Comparison of ENCODE assay signal across 8 mouse cellular contexts in the genomic region with DNA sequence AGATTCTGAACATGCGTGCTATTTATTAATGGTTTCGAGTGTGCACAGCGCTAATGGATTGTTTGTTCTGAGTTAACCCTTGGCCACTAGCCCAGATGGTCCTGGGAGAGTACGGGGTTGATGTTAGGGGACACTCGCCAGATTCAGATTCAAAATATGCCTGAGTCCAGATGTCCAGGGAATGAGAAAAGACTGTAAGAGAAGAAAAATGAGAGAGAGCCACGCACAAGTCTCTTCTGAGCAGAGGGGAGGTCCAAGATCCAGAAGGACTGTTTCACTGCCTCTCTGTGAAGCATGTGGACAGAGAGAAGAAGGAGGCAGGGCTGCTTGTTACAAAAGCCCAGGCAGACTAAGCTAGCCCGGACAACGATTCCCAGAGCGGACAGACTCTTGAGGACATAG. TPM values are rescaled to one million over a fixed set of nuclear protein-coding genes. Genes with fewer than 3 reads are reported as not detected.
DNase-seq lines count a peak whose midpoint lies in the region; ATAC-seq and TF ChIP-seq lines count a peak whose summit lies in the region.

No protein-coding gene starts in this region.

- no peak for TF ChIP-seq CTCF in kidney, adult 2 months (conservative IDR thresholded peaks at IDR 0.05; ENCODE audit: insufficient read depth, insufficient read length, low read depth, low read length)

- DNase-seq in left cerebral cortex, postnatal 4 days, result peak; percentile 12
- no peak for DNase-seq in left cerebral cortex, adult 8-10 months (ENCODE audit: low spot score in 2 of 2)
- peak; percentile 87 for DNase-seq in gastrocnemius, adult 18-20 months (ENCODE audit: low spot score)
- DNase-seq in kidney, adult 2 months, result peak; percentile 70
- no peak for DNase-seq in embryo, embryonic 11 days
- DNase-seq in thymus, adult 18-20 months, result no peak

- ATAC-seq in erythroblast, adult 5-6 weeks (replicated peaks; ENCODE audit: low FRiP score, poor library complexity, severe bottlenecking), result no peak

- peak overlapping the region; percentile 1 for H3K4me2 ChIP-seq in myocyte (ENCODE audit: low read depth)

- H3K4me1 ChIP-seq in kidney, adult 2 months (ENCODE audit: control insufficient read depth, insufficient read depth, low read length), result no peaks in the 10 kb centered on the region; the same call in 1 of the 2 replicates

- H3K27ac ChIP-seq in kidney, adult 2 months (ENCODE audit: insufficient read depth, low read depth, low read length), result 0 out of 2 replicates have a peak overlapping the region, but pooled peaks have one; percentile 70

- H3K4me3 ChIP-seq in kidney, adult 2 months (ENCODE audit: insufficient read depth, low read depth, low read length), result no peak overlapping the region
- no peak overlapping the region for H3K4me3 ChIP-seq in myocyte

- WGBS in kidney, adult 2 months, result 52% methylated on average over 9 of the region's 9 CpGs

- H3K36me3 ChIP-seq in kidney, adult 2 months (ENCODE audit: control insufficient read depth, insufficient read depth, low read length), result no peaks in the 10 kb centered on the region
- no peaks in the 10 kb centered on the region for H3K36me3 ChIP-seq in myocyte (ENCODE audit: control insufficient read depth, insufficient read depth)

- no peaks in the 10 kb centered on the region for H3K27me3 ChIP-seq in kidney, adult 2 months (replicated peaks; ENCODE audit: control insufficient read depth, insufficient read depth, low read length)
- H3K27me3 ChIP-seq in myocyte (ENCODE audit: control insufficient read depth, insufficient read depth, insufficient read length), result no peaks in the 10 kb centered on the region

- no peak overlapping the region for H3ac ChIP-seq in myocyte (ENCODE audit: control insufficient read depth, insufficient read length)

- no peak for TF ChIP-seq POLR2A in kidney, adult 2 months (IDR thresholded peaks at IDR 0.05; ENCODE audit: low read depth, low read length)
- no peak for TF ChIP-seq POLR2A in myocyte (IDR thresholded peaks at IDR 0.05; ENCODE audit: insufficient read length, low read depth)

- intact Hi-C loops in left cerebral cortex, postnatal 4 days (cut with DNase I), result no loop called here

- H3K79me2 ChIP-seq in myocyte (ENCODE audit: control insufficient read depth, insufficient read depth), result no peaks in the 10 kb centered on the region

TF ChIP-seq in myocyte, 11 proteins besides CTCF, POLR2A, EP300 and RAD21:
- TF ChIP-seq SRF (IDR thresholded peaks at IDR 0.05; ENCODE audit: control insufficient read depth, insufficient read length, low read depth) (no peak), TCF12 (IDR thresholded peaks at IDR 0.05; ENCODE audit: insufficient read depth, poor library complexity, severe bottlenecking) (no peak), CEBPB (IDR thresholded peaks at IDR 0.05; ENCODE audit: insufficient read depth, poor library complexity, severe bottlenecking) (no peak), TCF3 (IDR thresholded peaks at IDR 0.05; ENCODE audit: insufficient read length, low read depth) (no peak), POLR2AphosphoS2 (IDR thresholded peaks at IDR 0.05; ENCODE audit: insufficient read length, low read depth) (no peak), MYOG (IDR thresholded peaks at IDR 0.05; ENCODE audit: control insufficient read depth in 1 of 3, insufficient read depth in 1 of 3, insufficient read length in 2 of 3, low read depth in 2 of 3) (no peak), E2F4 (IDR thresholded peaks at IDR 0.05; ENCODE audit: insufficient read depth) (no peak), REST (IDR thresholded peaks at IDR 0.05; ENCODE audit: insufficient read depth, insufficient read length) (no peak), MYOD1 (IDR thresholded peaks at IDR 0.05; ENCODE audit: control insufficient read depth in 1 of 3, insufficient read length in 2 of 3, low read depth in 2 of 3) (no peak), USF1 (IDR thresholded peaks at IDR 0.05; ENCODE audit: low read depth) (no peak), MAX (IDR thresholded peaks at IDR 0.05; ENCODE audit: low read depth) (no peak)
TF ChIP-seq in myocyte: peak in this region for 0.

RNA-seq across cellular contexts. Expression of gene Plac8, which starts 33.8 kb away (rescaled TPM):
- 1 to 10 TPM in 1 of 2 experiments, not detected in 1; 1.9 TPM for total RNA-seq in left cerebral cortex, postnatal 4 days (2021)
- total RNA-seq in left cerebral cortex, adult 8-10 months (2022), result not detected
- total RNA-seq in gastrocnemius, adult 18-20 months (2021), result under 1 TPM in 1 of 2 experiments, not detected in 1; 0.80 TPM
- polyA plus RNA-seq in kidney, adult 2 months (2012; rRNA removed), result 44.5 and 60.0 TPM in 2 replicates
- polyA plus RNA-seq in myocyte (2012; fragmentation: generic; extraction: Trizol), result 4.8 TPM
- total RNA-seq in erythroblast, adult 5-6 weeks (2015; ENCODE audit: low replicate concordance), result 479 and 590 TPM in 2 replicates
- total RNA-seq in erythroblast, adult 5-6 weeks (2017; ENCODE audit: low replicate concordance), result 231 and 307 TPM in 2 replicates

Comparison
In these comparisons a context has a peak if more than half of its experiments do, and no peak if none do; other contexts are left out.
1. DNase-seq: peak in left cerebral cortex, postnatal 4 days (single experiment), gastrocnemius, adult 18-20 months (single experiment) and kidney, adult 2 months (single experiment); none in left cerebral cortex, adult 8-10 months (0 of 2), embryo, embryonic 11 days (single experiment) and thymus, adult 18-20 months (0 of 2).
2. RNA of gene Plac8, which starts 33.8 kb away (total RNA-seq): 231 to 590 TPM in erythroblast, adult 5-6 weeks; 1.9 TPM in left cerebral cortex, postnatal 4 days, 0.80 TPM in gastrocnemius, adult 18-20 months and not detected in left cerebral cortex, adult 8-10 months; every median in the first group is over 10 times any median in the second.